Mouse (Mus musculus) CH12.LX (cell line): ENCODE measurements around the gene Vps29. TPM values are rescaled to one million over a fixed set of nuclear protein-coding genes. Genes with fewer than 3 reads are reported as not detected.

Experiments
- DNase-seq: peaks from one replicate; pipeline ENCODE4 v3.0.0-alpha.2; 2013; ENCODE audit errors: extremely low read depth
- H3K27ac ChIP-seq: 2 replicates; pipeline ENCODE4 v1.5.1; 2012; ENCODE audit warnings: low read depth, mild to moderate bottlenecking, control low read depth, moderate library complexity; ENCODE audit not compliant: insufficient read depth
- H3K27me3 ChIP-seq: replicated peaks from 2 replicates; pipeline ENCODE3; 2012; ENCODE audit warnings: inconsistent platforms
- H3K36me3 ChIP-seq, 2 experiments: replicated peaks in 1 of 2; 2 replicates each; pipeline versions ENCODE3 to v1.6.1; 2012; ENCODE audit warnings: inconsistent platforms in 1 of 2, low read length in 1 of 2, mild to moderate bottlenecking in 1 of 2, mixed read lengths in 1 of 2, moderate library complexity in 1 of 2; ENCODE audit not compliant: control insufficient read depth in 1 of 2, insufficient read depth in 1 of 2
- H3K4me1 ChIP-seq, 2 experiments: 2 replicates each; pipeline ENCODE4 v1.6.1; 2012; ENCODE audit warnings: inconsistent platforms in 1 of 2, moderate library complexity in 1 of 2; ENCODE audit not compliant: insufficient read depth in 2 of 2, control insufficient read depth in 1 of 2
- H3K4me2 ChIP-seq: 2 replicates; pipeline ENCODE4 v1.6.1; 2012; ENCODE audit warnings: low read depth, mild to moderate bottlenecking, control low read depth; ENCODE audit not compliant: poor library complexity, insufficient read depth, severe bottlenecking
- H3K4me3 ChIP-seq, 3 experiments: fragments of 150-350 bp in 1 of 3; sonication (generic) in 1 of 3; replicated peaks in 1 of 3; 2 replicates each; pipeline versions ENCODE3 to v1.5.1; 2011 to 2012; ENCODE audit warnings: low read depth in 2 of 3, low read length in 2 of 3, mild to moderate bottlenecking in 2 of 3, moderate library complexity in 2 of 3, control low read depth in 1 of 3, improper control_type of control experiment in 1 of 3, inconsistent platforms in 1 of 3, mixed read lengths in 1 of 3; ENCODE audit not compliant: poor library complexity in 1 of 3
- H3K79me2 ChIP-seq: replicated peaks from 2 replicates; pipeline ENCODE4 v1.6.1; 2012; ENCODE audit warnings: mild to moderate bottlenecking, moderate library complexity; ENCODE audit not compliant: control insufficient read depth, poor library complexity, insufficient read depth, severe bottlenecking; ENCODE audit errors: extremely low read depth
- H3K9ac ChIP-seq: 2 replicates; pipeline ENCODE4 v1.6.1; 2012; ENCODE audit warnings: low read depth, mild to moderate bottlenecking, control low read depth, moderate library complexity; ENCODE audit not compliant: insufficient read depth
- H3K9me3 ChIP-seq: replicated peaks from 2 replicates; pipeline ENCODE3; 2012; ENCODE audit warnings: low read length, inconsistent platforms, mixed read lengths
- BHLHE40 ChIP-seq: IDR thresholded peaks from 2 replicates; pipeline ENCODE4 v1.6.1; 2011; ENCODE audit warnings: mild to moderate bottlenecking, low read depth, low read length, improper control_type of control experiment
- CHD1 ChIP-seq: IDR thresholded peaks from 2 replicates; pipeline ENCODE4 v1.6.1; 2012; ENCODE audit warnings: low read depth, low read length, improper control_type of control experiment, inconsistent platforms
- CTCF ChIP-seq, 2 experiments: IDR thresholded peaks in 1 of 2; conservative IDR thresholded peaks in 1 of 2; 2 replicates each; pipeline ENCODE4 v1.5.1; 2011 to 2012; ENCODE audit warnings: low read depth in 2 of 2, low read length in 2 of 2, improper control_type of control experiment in 1 of 2, inconsistent platforms in 1 of 2, mild to moderate bottlenecking in 1 of 2, moderate library complexity in 1 of 2
- E2F4 ChIP-seq: IDR thresholded peaks from 2 replicates; pipeline ENCODE4 v1.6.1; 2011; ENCODE audit warnings: low read depth, low read length, improper control_type of control experiment; ENCODE audit not compliant: insufficient replicate concordance
- EP300 ChIP-seq: IDR thresholded peaks from 2 replicates; pipeline ENCODE4 v1.6.1; 2011; ENCODE audit warnings: low read length, improper control_type of control experiment
- GABPA ChIP-seq: IDR thresholded peaks from 2 replicates; pipeline ENCODE4 v1.6.1; 2012; ENCODE audit warnings: low read depth, low read length, improper control_type of control experiment, inconsistent platforms; ENCODE audit not compliant: insufficient replicate concordance
- HCFC1 ChIP-seq: IDR thresholded peaks from 2 replicates; pipeline ENCODE4 v1.6.1; 2012; ENCODE audit warnings: low read depth, mild to moderate bottlenecking, inconsistent platforms, low read length, improper control_type of control experiment
- KAT2A ChIP-seq: IDR thresholded peaks from 2 replicates; pipeline ENCODE4 v1.6.1; 2012; ENCODE audit warnings: low read length, improper control_type of control experiment, inconsistent platforms; ENCODE audit not compliant: insufficient replicate concordance
- MAFK ChIP-seq: IDR thresholded peaks from 2 replicates; pipeline ENCODE4 v1.6.1; 2011; ENCODE audit warnings: low read length, improper control_type of control experiment; ENCODE audit not compliant: insufficient replicate concordance
- MAX ChIP-seq: IDR thresholded peaks from 2 replicates; pipeline ENCODE4 v1.6.1; 2011; ENCODE audit warnings: low read length, improper control_type of control experiment
- MEF2A ChIP-seq: IDR thresholded peaks from 2 replicates; pipeline ENCODE4 v1.6.1; 2014; ENCODE audit warnings: low read depth, mild to moderate bottlenecking, inconsistent platforms, low read length, improper control_type of control experiment, borderline replicate concordance
- MYC ChIP-seq: IDR thresholded peaks from 2 replicates; pipeline ENCODE4 v1.6.1; 2011; ENCODE audit warnings: low read depth, mild to moderate bottlenecking, improper control_type of control experiment, low read length
- NELFE ChIP-seq: IDR thresholded peaks from 2 replicates; pipeline ENCODE4 v1.6.1; 2011; ENCODE audit warnings: low read depth, low read length, improper control_type of control experiment
- POLR2AphosphoS2 ChIP-seq: IDR thresholded peaks from 2 replicates; pipeline ENCODE4 v1.6.1; 2011; ENCODE audit warnings: low read depth, low read length, improper control_type of control experiment
- RAD21 ChIP-seq: IDR thresholded peaks from 2 replicates; pipeline ENCODE4 v1.6.1; 2011; ENCODE audit warnings: low read depth, mild to moderate bottlenecking, low read length, improper control_type of control experiment, moderate library complexity
- USF1 ChIP-seq: IDR thresholded peaks from 2 replicates; pipeline ENCODE4 v1.6.1; 2014; ENCODE audit warnings: low read depth, mild to moderate bottlenecking, inconsistent platforms, low read length, improper control_type of control experiment
- ZC3H11A ChIP-seq: IDR thresholded peaks from 2 replicates; pipeline ENCODE4 v1.6.1; 2012; ENCODE audit warnings: low read depth, mild to moderate bottlenecking, inconsistent platforms, low read length, improper control_type of control experiment
- ZMIZ1 ChIP-seq: IDR thresholded peaks from 2 replicates; pipeline ENCODE4 v1.6.1; 2012; ENCODE audit warnings: low read depth, mild to moderate bottlenecking, inconsistent platforms, low read length, improper control_type of control experiment
- dilution Hi-C: fragments of 300-500 bp; cut with MboI; formaldehyde crosslinking; loops from 2 replicates; pipeline ENCODE4 v1.14.3; 2020; ENCODE audit warnings: low sequenced_read_pairs; ENCODE audit not compliant: extremely low pct_unique_long_range_greater_than_20kb, extremely low pct_ligation_motif_present
- in situ Hi-C: fragments of 300-500 bp; cut with MboI; formaldehyde crosslinking; loops from 3 replicates; pipeline ENCODE4 v1.14.3; 2019; ENCODE audit warnings: low sequenced_read_pairs, low pct_ligation_motif_present, low pct_unique_long_range_greater_than_20kb, mixed read lengths
- polyA plus RNA-seq: library from polyadenylated mRNA; unstranded; fragments of >175 nt; gene quantifications from 2 replicates; pipeline ENCODE4 v1.2.1, GENCODE M21; 2012; ENCODE audit warnings: low read depth; ENCODE audit not compliant: insufficient read length
- total RNA-seq, 2 experiments: library from RNA; depleted of rRNA; stranded (reverse); fragments of 300-350 nt in 1 of 2; fragments of >200 nt in 1 of 2; gene quantifications; 2 replicates each; pipeline ENCODE4 v1.2.3; 2012 to 2014

Gene Vps29
- total and polyA plus RNA-seq, 3 experiments: 82.2 to 145 (median 94.4) TPM

DNA sequence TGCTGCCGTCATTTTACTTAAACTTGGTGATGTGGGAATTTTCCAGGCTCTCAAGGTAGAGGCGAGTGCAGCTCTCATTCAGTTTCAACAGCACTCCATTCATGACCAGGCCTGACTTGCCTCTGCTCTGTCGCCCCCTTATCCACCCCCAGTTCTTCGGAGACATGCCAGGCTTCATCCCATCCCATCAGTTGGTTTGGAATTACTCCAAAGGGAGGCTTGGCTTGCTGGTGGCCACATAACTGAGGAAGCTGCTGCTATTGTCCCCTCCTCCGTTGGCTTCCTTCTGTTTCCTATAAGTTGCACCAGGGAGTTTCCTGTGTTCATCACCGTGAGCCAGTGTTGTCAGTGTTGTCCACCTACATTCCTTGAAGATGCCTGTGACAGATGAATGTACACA lies 49.6 kb upstream of the Vps29 start:
- peaks cover 22% of the 10 kb centered on the region for H3K79me2 ChIP-seq
- no peak overlapping the region for H3K9ac ChIP-seq
- peaks cover 3% of the 10 kb centered on the region for H3K9me3 ChIP-seq
- no peak overlapping the region for H3K4me3 ChIP-seq
- TF ChIP-seq ZMIZ1 (no peak), CTCF (conservative IDR thresholded peaks at IDR 0.05 in 1 of 2, IDR thresholded peaks at IDR 0.05 in 1 of 2; ENCODE audit: low read depth in 2 of 2, low read length in 2 of 2) (no peak)
- H3K4me1 ChIP-seq: peaks cover 9 to 44% of the 10 kb centered on the region in 2 experiments; a peak in 3 of 4 replicates
- in situ Hi-C loops: no loop called here
- no peaks in the 10 kb centered on the region for H3K27me3 ChIP-seq
- H3K4me2 ChIP-seq: no peak overlapping the region
- peaks cover 15 to 82% of the 10 kb centered on the region in 2 experiments for H3K36me3 ChIP-seq
- dilution Hi-C loops: no loop called here
- no peak overlapping the region for H3K27ac ChIP-seq
- no peak for DNase-seq

DNA sequence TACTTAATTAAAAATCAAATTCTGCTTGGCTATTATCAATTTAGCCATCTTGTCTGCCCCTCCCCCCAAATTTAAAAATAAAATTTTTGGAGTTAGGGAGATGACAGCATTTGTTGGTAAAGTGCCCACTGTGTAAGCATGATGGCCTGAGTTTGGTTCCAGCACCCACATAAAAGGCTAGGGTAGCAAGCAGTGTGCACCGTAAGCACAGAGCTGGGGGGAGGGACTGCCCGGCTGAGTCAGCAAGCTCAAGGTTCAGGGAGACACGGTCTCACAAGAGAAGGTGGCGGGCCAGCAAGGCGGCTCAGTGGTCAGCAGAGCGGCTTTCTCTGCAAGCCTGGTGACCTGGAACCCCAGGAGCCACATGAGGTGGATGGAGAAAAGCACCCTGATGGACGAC lies 48.7 kb upstream of the Vps29 start:
- Histone ChIP-seq H3K4me3 (no peak overlapping the region), H3K79me2 (peaks cover 14% of the 10 kb centered on the region), H3K4me1 (peaks cover 10 to 50% of the 10 kb centered on the region in 2 experiments; a peak in 3 of 4 replicates), H3K27ac (no peak overlapping the region), H3K36me3 (peaks cover 10 to 75% of the 10 kb centered on the region in 2 experiments), H3K4me2 (no peak overlapping the region), H3K9ac (no peak overlapping the region), H3K9me3 (no peaks in the 10 kb centered on the region), H3K27me3 (no peaks in the 10 kb centered on the region)
- in situ Hi-C loops (no loop called here), dilution Hi-C loops (no loop called here)
- DNase-seq: no peak
- TF ChIP-seq MAFK (0 out of 2 replicates have a peak, but pooled peaks have one; percentile 20), KAT2A (no peak), E2F4 (no peak), MEF2A (no peak), CTCF (conservative IDR thresholded peaks at IDR 0.05 in 1 of 2, IDR thresholded peaks at IDR 0.05 in 1 of 2; ENCODE audit: low read depth in 2 of 2, low read length in 2 of 2) (no peak), POLR2AphosphoS2 (no peak)

DNA sequence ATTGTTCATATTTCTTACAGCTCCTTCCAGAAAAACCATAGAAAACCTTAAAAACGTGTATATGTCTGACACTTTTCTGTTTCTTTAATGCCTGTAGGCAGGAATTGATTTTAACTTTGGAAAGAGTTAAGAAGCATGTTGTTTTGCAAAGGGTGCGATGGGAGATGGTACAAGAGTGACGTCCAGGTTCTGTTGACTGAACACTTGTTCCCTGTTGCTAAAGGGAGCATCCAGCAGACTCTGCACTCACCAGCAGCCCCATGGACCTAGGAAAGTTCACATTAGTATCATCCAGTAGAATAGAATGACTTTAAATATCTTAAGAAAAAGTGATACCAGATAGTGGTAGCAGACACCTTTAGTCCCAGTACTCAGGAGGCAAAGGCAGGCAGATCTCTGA lies 47.6 kb upstream of the Vps29 start:
- H3K36me3 ChIP-seq: peaks cover 11 to 75% of the 10 kb centered on the region in 2 experiments
- H3K27ac ChIP-seq: no peak overlapping the region
- peaks cover 8% of the 10 kb centered on the region for H3K79me2 ChIP-seq
- no peaks in the 10 kb centered on the region for H3K9me3 ChIP-seq
- DNase-seq: no peak
- no peak overlapping the region for H3K9ac ChIP-seq
- peaks cover 10 to 60% of the 10 kb centered on the region in 2 experiments; a peak in 3 of 4 replicates for H3K4me1 ChIP-seq
- no peaks in the 10 kb centered on the region for H3K27me3 ChIP-seq
- H3K4me2 ChIP-seq: no peak overlapping the region
- in situ Hi-C loops: no loop called here
- no peak for TF ChIP-seq NELFE
- no peak for TF ChIP-seq CHD1
- no peak for TF ChIP-seq RAD21
- no peak for TF ChIP-seq MAX
- TF ChIP-seq E2F4: no peak
- TF ChIP-seq BHLHE40: no peak
- no peak for TF ChIP-seq ZC3H11A
- TF ChIP-seq GABPA: no peak
- TF ChIP-seq USF1: no peak
- no peak for TF ChIP-seq MYC
- no peak for TF ChIP-seq HCFC1
- no peak for TF ChIP-seq EP300
- dilution Hi-C loops: no loop called here
- H3K4me3 ChIP-seq: no peak overlapping the region
